ENCODE assay signal across 16 mouse cellular contexts in the genomic region with DNA sequence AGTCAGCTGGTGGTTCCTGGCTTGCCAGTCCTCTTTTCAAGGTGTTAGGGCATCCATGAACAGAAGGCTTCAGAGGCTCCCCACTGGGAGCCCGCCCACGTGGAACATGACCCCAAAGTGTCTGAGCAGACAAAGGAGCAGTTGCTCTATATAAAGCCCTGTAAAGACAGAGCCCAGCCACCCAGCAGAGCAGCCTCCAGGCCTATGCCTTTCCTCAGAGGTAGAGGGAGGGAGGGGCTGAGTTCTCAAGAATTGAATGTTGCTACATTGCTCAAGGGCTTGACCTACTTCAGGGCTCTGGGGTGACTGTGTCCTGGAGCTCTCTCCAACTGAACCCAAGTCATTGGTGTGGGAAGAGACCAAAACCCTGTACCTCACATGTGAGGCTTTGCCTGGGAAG.
DNase-seq lines count a peak whose midpoint lies in the region; ATAC-seq and TF ChIP-seq lines count a peak whose summit lies in the region.
"Had no signal": no experiment of that assay in that cellular context is flagged by ENCODE, and none has a peak within 500 bp of the region (broad histone marks: within the 10 kb centered on the region; RNA-seq: fewer than 3 reads in every experiment).

No protein-coding gene starts in this region.

- no peak overlapping the region for H3K4me2 ChIP-seq in lung, postnatal 0 days (replicated peaks; ENCODE audit: low read depth, low read length)
- H3K4me2 ChIP-seq: embryonic facial prominence, embryonic 12.5 days; limb, embryonic 15.5 days; lung, embryonic 15.5 days; midbrain, embryonic 13.5 days had no signal

- DNase-seq in cerebellum, postnatal 4 days (ENCODE audit: low spot score in 2 of 2), result no peak
- DNase-seq in lung, postnatal 0 days (ENCODE audit: low spot score), result peak; percentile 59
- no peak for DNase-seq in lung, postnatal 4 days
- peak; percentile 70 for DNase-seq in retina, embryonic 14.5 days (ENCODE audit: low spot score)
- no peak for DNase-seq in adrenal gland, postnatal 25 days
- no peak for DNase-seq in yolk sac, embryonic 10.5 days (ENCODE audit: low spot score)
- DNase-seq in frontal cortex, postnatal 10 days (ENCODE audit: low spot score in 2 of 2), result no peak
- DNase-seq: cerebellum, postnatal 10 days; heart, adult 2 months; kidney, adult 9 months had no signal

- no peak overlapping the region for H3K4me3 ChIP-seq in lung, postnatal 0 days (ENCODE audit: low read depth, low read length)
- H3K4me3 ChIP-seq: embryonic facial prominence, embryonic 12.5 days; heart, adult 2 months; layer of hippocampus, adult 2 months; limb, embryonic 15.5 days; lung, embryonic 15.5 days; midbrain, embryonic 13.5 days had no signal

- H3K9ac ChIP-seq in lung, postnatal 0 days (replicated peaks; ENCODE audit: low read depth), result no peak overlapping the region
- H3K9ac ChIP-seq: embryonic facial prominence, embryonic 12.5 days; limb, embryonic 15.5 days; lung, embryonic 15.5 days; midbrain, embryonic 13.5 days had no signal

- no peak for TF ChIP-seq CTCF in lung, postnatal 0 days (IDR thresholded peaks at IDR 0.05)

- ATAC-seq in cerebellum, adult (ENCODE audit: insufficient number of reproducible peaks, low FRiP score, low TSS enrichment), result peak; percentile 32; the same call in 1 of the 2 replicates
- ATAC-seq in lung, postnatal 0 days, result peak; percentile 70
- ATAC-seq: midbrain, embryonic 13.5 days had no signal

- no peak for TF ChIP-seq EP300 in lung, postnatal 0 days (IDR thresholded peaks at IDR 0.05)

- H3K4me1 ChIP-seq in lung, postnatal 0 days (ENCODE audit: insufficient read depth, low read depth, low read length), result peaks cover 5% of the 10 kb centered on the region; the same call in 1 of the 2 replicates
- H3K4me1 ChIP-seq: embryonic facial prominence, embryonic 12.5 days; midbrain, embryonic 13.5 days had no signal

- no peak overlapping the region for H3K27ac ChIP-seq in lung, postnatal 0 days (ENCODE audit: low read length)
- H3K27ac ChIP-seq: embryonic facial prominence, embryonic 12.5 days; heart, adult 2 months; layer of hippocampus, adult 2 months; limb, embryonic 15.5 days; lung, embryonic 15.5 days; midbrain, embryonic 13.5 days had no signal

- H3K27me3 ChIP-seq in lung, postnatal 0 days (replicated peaks; ENCODE audit: insufficient read depth, low read length), result no peaks in the 10 kb centered on the region
- H3K27me3 ChIP-seq: embryonic facial prominence, embryonic 12.5 days; limb, embryonic 15.5 days; lung, embryonic 15.5 days; midbrain, embryonic 13.5 days had no signal

- 63% methylated on average over 2 of the region's 2 CpGs for WGBS in lung, postnatal 0 days

- H3K9me3 ChIP-seq in lung, postnatal 0 days (ENCODE audit: low read length), result no peaks in the 10 kb centered on the region
- H3K9me3 ChIP-seq: embryonic facial prominence, embryonic 12.5 days; limb, embryonic 15.5 days; lung, embryonic 15.5 days; midbrain, embryonic 13.5 days had no signal

- no peaks in the 10 kb centered on the region for H3K36me3 ChIP-seq in lung, postnatal 0 days (ENCODE audit: insufficient read depth, low read length)
- H3K36me3 ChIP-seq: embryonic facial prominence, embryonic 12.5 days; limb, embryonic 15.5 days; lung, embryonic 15.5 days had no signal

Comparison
In these comparisons a context has a peak if more than half of its experiments do, and no peak if none do; other contexts are left out.
1. DNase-seq: peak in lung, postnatal 0 days (single experiment) and retina, embryonic 14.5 days (single experiment); none in cerebellum, postnatal 4 days (0 of 2), lung, postnatal 4 days (0 of 2), adrenal gland, postnatal 25 days (single experiment), yolk sac, embryonic 10.5 days (single experiment) and frontal cortex, postnatal 10 days (0 of 2).